Mouse (Mus musculus) C2C12 (cell line): Measurements from ENCODE around the gene Ptprm.

ENCODE experiments used
- CEBPB ChIP-seq: IDR thresholded peaks from one replicate; pipeline ENCODE4 v1.6.1; 2011; ENCODE audit warnings: low read depth, mild to moderate bottlenecking, control low read depth, moderate library complexity
- CTCF ChIP-seq: IDR thresholded peaks from one replicate; pipeline ENCODE4 v1.5.1; 2011; ENCODE audit not compliant: control insufficient read depth, insufficient read depth, insufficient read length
- FOSL1 ChIP-seq: IDR thresholded peaks from one replicate; pipeline ENCODE4 v1.8.0; 2011; ENCODE audit warnings: mild to moderate bottlenecking, low read length; ENCODE audit not compliant: poor library complexity, insufficient read depth, severe bottlenecking
- MAX ChIP-seq: IDR thresholded peaks from one replicate; pipeline ENCODE4 v1.6.1; 2011; ENCODE audit warnings: mild to moderate bottlenecking, control low read depth
- MYOD1 ChIP-seq: IDR thresholded peaks from one replicate; pipeline ENCODE4 v1.6.1; 2011; ENCODE audit warnings: low read depth; ENCODE audit not compliant: control insufficient read depth, insufficient read length
- MYOG ChIP-seq: IDR thresholded peaks from one replicate; pipeline ENCODE4 v1.6.1; 2011; ENCODE audit not compliant: control insufficient read depth, insufficient read length; ENCODE audit errors: extremely low read depth
- USF1 ChIP-seq: IDR thresholded peaks from one replicate; pipeline ENCODE4 v1.6.1; 2011; ENCODE audit warnings: low read depth, mild to moderate bottlenecking, control low read depth, moderate library complexity

DNA sequence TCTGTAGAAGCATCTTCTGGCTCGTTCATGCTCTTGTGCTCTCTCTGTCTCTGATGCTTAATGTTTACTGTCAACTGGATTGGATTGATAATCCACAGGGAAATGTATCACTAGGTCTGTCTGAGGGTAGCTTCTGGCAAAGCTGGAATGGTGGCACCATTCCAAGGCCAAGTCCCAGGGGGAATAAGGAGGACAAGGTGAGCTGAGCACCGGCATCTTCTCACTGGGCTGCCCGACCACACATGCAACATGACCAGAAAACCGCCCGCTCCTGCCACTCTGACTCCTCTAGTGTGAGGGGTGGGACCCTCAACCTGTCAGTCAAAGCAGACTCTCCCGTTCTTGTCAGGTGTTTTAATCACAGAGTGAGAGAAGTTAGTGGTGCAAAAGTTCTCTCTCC is 445.3 kb downstream of the Ptprm start:
- no peak for TF ChIP-seq CTCF
- no peak for TF ChIP-seq MYOG
- no peak for TF ChIP-seq USF1
- TF ChIP-seq MYOD1 = no peak
- TF ChIP-seq CEBPB = no peak
- no peak for TF ChIP-seq MAX
- TF ChIP-seq FOSL1 = no peak
